Mouse (Mus musculus) megakaryocyte, embryonic 14.5 days (primary cell): ENCODE data around the gene Ubxn7.

Source experiments
- FLI1 ChIP-seq: IDR thresholded peaks from 2 replicates; pipeline ENCODE4 v1.6.1; 2012; ENCODE audit warnings: low read length, inconsistent platforms, mixed read lengths
- GATA1 ChIP-seq: IDR thresholded peaks from 3 replicates; pipeline ENCODE4 v1.6.1; 2012; ENCODE audit warnings: mixed read lengths, low read length, inconsistent platforms, borderline replicate concordance

- TF ChIP-seq FLI1, result no peak
- TF ChIP-seq GATA1, result no peak
Observed at GRCm38 (mm10) chr16:32390882-32391281, 58.8 kb downstream of the Ubxn7 start.
